Mouse (Mus musculus) hindbrain, embryonic 16.5 days (tissue): ENCODE data around the gene Senp2. TPM values are rescaled to one million over a fixed set of nuclear protein-coding genes. Genes with fewer than 3 reads are reported as not detected.

Experiments used
- ATAC-seq: fragments of 200-750 bp; cut with Nextera tagmentation; 2 replicates; pipeline ENCODE4 v1.8.0; 2017; ENCODE audit warnings: moderate TSS enrichment, moderate library complexity
- H3K27ac ChIP-seq: fragments of 300-500 bp; sonication (generic); 2 replicates; pipeline ENCODE4 v1.5.1; 2014; ENCODE audit warnings: low read depth, mild to moderate bottlenecking, control low read depth, low read length, moderate library complexity
- H3K27me3 ChIP-seq: fragments of 300-500 bp; sonication (generic); replicated peaks from 2 replicates; pipeline ENCODE4 v1.6.1; 2014; ENCODE audit warnings: low read length; ENCODE audit not compliant: control insufficient read depth, insufficient read depth
- H3K36me3 ChIP-seq: fragments of 300-500 bp; sonication (generic); 2 replicates; pipeline ENCODE4 v1.6.1; 2014; ENCODE audit warnings: mild to moderate bottlenecking, low read length, moderate library complexity, mixed read lengths; ENCODE audit not compliant: control insufficient read depth, insufficient read depth
- H3K4me1 ChIP-seq: fragments of 300-500 bp; sonication (generic); 2 replicates; pipeline ENCODE4 v1.6.1; 2014; ENCODE audit warnings: low read depth, low read length; ENCODE audit not compliant: control insufficient read depth, insufficient read depth
- H3K4me2 ChIP-seq: fragments of 300-500 bp; sonication (generic); 2 replicates; pipeline ENCODE4 v1.6.1; 2014; ENCODE audit warnings: mild to moderate bottlenecking, low read length, control low read depth, moderate library complexity
- H3K4me3 ChIP-seq: fragments of 300-500 bp; sonication (generic); 2 replicates; pipeline ENCODE4 v1.5.1; 2014; ENCODE audit warnings: mild to moderate bottlenecking, low read length, control low read depth, moderate library complexity
- H3K9ac ChIP-seq: fragments of 300-500 bp; sonication (generic); 2 replicates; pipeline ENCODE4 v1.6.1; 2014; ENCODE audit warnings: low read depth, mild to moderate bottlenecking, control low read depth, low read length, moderate library complexity
- H3K9me3 ChIP-seq: fragments of 300-500 bp; sonication (generic); 2 replicates; pipeline ENCODE4 v1.6.1; 2014; ENCODE audit warnings: mild to moderate bottlenecking, low read length, moderate library complexity; ENCODE audit not compliant: control insufficient read depth
- WGBS: fragments of 180-500 bp; shearing (Covaris S2); extraction: QIAGEN DNeasy Blood & Tissue Kit; methylation state at CpG from one replicate; pipeline ENCODE4 v1.1.7; 2014; 5-methylcytosine and 5-hydroxymethylcytosine counted together
- polyA plus RNA-seq: library from polyadenylated mRNA; unstranded; fragments of >200 nt; fragmentation: Nextera tagmentation; extraction: Ambion mirVana; gene quantifications from 2 replicates; pipeline ENCODE4 v1.2.1, GENCODE M21; 2015

Gene Senp2
- polyA plus RNA-seq, 1 experiment from 2014 or later: 43.1 TPM

GRCm38 (mm10) chr16:22046739-22047366, 37.6 kb downstream of the Senp2 start:
- no peak for ATAC-seq
- Histone ChIP-seq H3K27ac (no peak overlapping the region), H3K27me3 (no peaks in the 10 kb centered on the region), H3K36me3 (peaks cover 11% of the 10 kb centered on the region), H3K9me3 (no peaks in the 10 kb centered on the region), H3K4me1 (no peaks in the 10 kb centered on the region), H3K4me2 (no peak overlapping the region), H3K4me3 (no peak overlapping the region), H3K9ac (no peak overlapping the region)
- 76% methylated on average over 10 of the region's 10 CpGs for WGBS

GRCm38 (mm10) chr16:22053411-22053810, 44.1 kb downstream of the Senp2 start:
- Histone ChIP-seq H3K27ac (no peak overlapping the region), H3K27me3 (no peaks in the 10 kb centered on the region), H3K4me3 (no peak overlapping the region), H3K4me2 (no peak overlapping the region), H3K9ac (no peak overlapping the region), H3K4me1 (no peaks in the 10 kb centered on the region), H3K9me3 (no peaks in the 10 kb centered on the region), H3K36me3 (no peaks in the 10 kb centered on the region)
- ATAC-seq: no peak
- 92% methylated on average over 21 of the region's 21 CpGs for WGBS

- H3K4me1 ChIP-seq: no peaks in the 10 kb centered on the region
- no peak overlapping the region for H3K4me3 ChIP-seq
- H3K9ac ChIP-seq: no peak overlapping the region
- H3K27ac ChIP-seq: no peak overlapping the region
- no peaks in the 10 kb centered on the region for H3K9me3 ChIP-seq
- 71% methylated on average over 6 of the region's 6 CpGs for WGBS
- ATAC-seq: no peak; the same call in 1 of the 2 replicates
- peaks cover 5% of the 10 kb centered on the region; the same call in 1 of the 2 replicates for H3K36me3 ChIP-seq
- H3K27me3 ChIP-seq: no peaks in the 10 kb centered on the region
- H3K4me2 ChIP-seq: no peak overlapping the region
Observed at GRCm38 (mm10) chr16:22057498-22057897, 48.2 kb downstream of the Senp2 start.

- Histone ChIP-seq H3K9ac (no peak overlapping the region), H3K4me2 (no peak overlapping the region), H3K27ac (no peak overlapping the region), H3K27me3 (no peaks in the 10 kb centered on the region), H3K36me3 (peaks cover 7% of the 10 kb centered on the region), H3K4me1 (no peaks in the 10 kb centered on the region), H3K4me3 (no peak overlapping the region), H3K9me3 (no peaks in the 10 kb centered on the region)
- ATAC-seq: no peak
- 96% methylated on average over 7 of the region's 7 CpGs for WGBS
Observed at GRCm38 (mm10) chr16:22058871-22059270, 49.6 kb downstream of the Senp2 start.

- H3K9ac ChIP-seq: no peak overlapping the region
- ATAC-seq: no peak
- H3K4me1 ChIP-seq: no peaks in the 10 kb centered on the region
- WGBS: 96% methylated on average over 10 of the region's 10 CpGs
- H3K36me3 ChIP-seq: peaks cover 7% of the 10 kb centered on the region
- H3K4me3 ChIP-seq: no peak overlapping the region
- no peaks in the 10 kb centered on the region for H3K9me3 ChIP-seq
- H3K27me3 ChIP-seq: no peaks in the 10 kb centered on the region
- H3K27ac ChIP-seq: no peak overlapping the region
- no peak overlapping the region for H3K4me2 ChIP-seq
Observed at GRCm38 (mm10) chr16:22060416-22060815, 51.1 kb downstream of the Senp2 start.

- no peak; the same call in 1 of the 2 replicates for ATAC-seq
- Histone ChIP-seq H3K9ac (no peak overlapping the region), H3K4me3 (no peak overlapping the region), H3K27me3 (no peaks in the 10 kb centered on the region), H3K27ac (no peak overlapping the region), H3K4me2 (no peak overlapping the region), H3K4me1 (no peaks in the 10 kb centered on the region), H3K9me3 (no peaks in the 10 kb centered on the region), H3K36me3 (peaks cover 7% of the 10 kb centered on the region)
- WGBS: 91% methylated on average over 14 of the region's 14 CpGs
Observed at GRCm38 (mm10) chr16:22061555-22062160, 52.4 kb downstream of the Senp2 start.

- ATAC-seq: no peak
- Histone ChIP-seq H3K4me1 (no peaks in the 10 kb centered on the region), H3K27me3 (no peaks in the 10 kb centered on the region), H3K36me3 (peaks cover 12% of the 10 kb centered on the region), H3K4me2 (no peak overlapping the region), H3K27ac (no peak overlapping the region), H3K9me3 (no peaks in the 10 kb centered on the region), H3K4me3 (no peak overlapping the region), H3K9ac (no peak overlapping the region)
- WGBS: 70% methylated on average over 4 of the region's 4 CpGs
Observed at GRCm38 (mm10) chr16:22062284-22062683, 53.0 kb downstream of the Senp2 start.

- no peak for ATAC-seq
- H3K36me3 ChIP-seq: peaks cover 13% of the 10 kb centered on the region
- H3K9me3 ChIP-seq: no peaks in the 10 kb centered on the region
- no peak overlapping the region for H3K4me2 ChIP-seq
- H3K4me3 ChIP-seq: no peak overlapping the region
- H3K27me3 ChIP-seq: no peaks in the 10 kb centered on the region
- H3K9ac ChIP-seq: no peak overlapping the region
- no peaks in the 10 kb centered on the region for H3K4me1 ChIP-seq
- H3K27ac ChIP-seq: no peak overlapping the region
Observed at GRCm38 (mm10) chr16:22065536-22065935, 56.3 kb downstream of the Senp2 start.

GRCm38 (mm10) chr16:22067406-22067805, 58.1 kb downstream of the Senp2 start:
- no peaks in the 10 kb centered on the region for H3K4me1 ChIP-seq
- no peaks in the 10 kb centered on the region for H3K9me3 ChIP-seq
- no peak overlapping the region for H3K4me2 ChIP-seq
- H3K4me3 ChIP-seq: no peak overlapping the region
- H3K9ac ChIP-seq: no peak overlapping the region
- H3K27ac ChIP-seq: no peak overlapping the region
- peaks cover 11% of the 10 kb centered on the region; the same call in 1 of the 2 replicates for H3K36me3 ChIP-seq
- no peaks in the 10 kb centered on the region for H3K27me3 ChIP-seq
- WGBS: 83% methylated on average over 8 of the region's 8 CpGs
- no peak for ATAC-seq
